Mouse (Mus musculus): ENCODE measurements at regions not wholly inside any gene's neighbourhood (a gene's known extent, or its start where the extent isn't known, plus 50 kb on each side); places are given as distances from the start of the nearest gene placed in this dataset.

DNA sequence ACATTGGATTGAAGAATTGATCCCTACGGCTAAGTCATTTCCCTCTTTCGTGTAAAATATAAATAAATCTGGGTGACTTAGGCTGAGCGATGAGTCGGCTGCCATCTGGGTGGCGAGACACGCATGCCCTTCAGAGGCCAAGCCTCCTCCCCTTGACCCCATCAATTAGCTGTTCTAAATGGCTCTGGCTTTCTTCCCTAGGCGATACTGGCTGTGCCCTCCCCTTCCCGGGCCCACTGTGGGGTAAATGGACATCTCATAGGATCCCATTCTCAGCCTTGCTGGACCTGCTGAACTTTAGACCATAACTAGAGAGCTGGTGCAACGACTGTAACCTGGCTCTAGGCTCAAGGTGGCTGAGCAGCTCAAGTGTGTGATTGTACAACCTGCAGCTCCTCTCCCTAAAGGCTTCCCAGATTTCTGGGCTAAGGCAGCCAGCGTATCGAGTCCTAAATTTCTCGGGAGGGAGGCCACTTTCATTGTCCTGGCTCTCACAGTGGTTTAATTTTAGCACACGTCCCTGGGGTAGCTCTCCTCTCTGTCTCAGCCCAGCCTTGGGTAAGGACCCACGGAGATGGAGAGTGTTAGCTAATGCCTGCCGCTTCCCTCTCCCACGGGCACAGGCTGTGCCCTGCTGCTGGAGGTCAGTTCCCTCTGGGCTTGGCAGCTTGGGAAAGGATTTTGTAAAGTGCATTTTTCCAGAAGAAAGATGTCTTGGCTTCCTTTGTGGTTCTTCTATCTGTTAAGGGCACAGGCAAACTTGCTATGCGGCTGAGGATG lies 80.7 kb upstream of the Zc3h12a start:
- no peak for TF ChIP-seq CTCF (IDR thresholded peaks at IDR 0.05 in 2 of 3, conservative IDR thresholded peaks at IDR 0.05 in 1 of 3; ENCODE audit: control insufficient read depth in 1 of 3, insufficient read depth in 1 of 3, low read depth in 2 of 3, low read length in 3 of 3, poor library complexity in 1 of 3, severe bottlenecking in 1 of 3)
- TF ChIP-seq CHD1 (IDR thresholded peaks at IDR 0.05; ENCODE audit: low read depth, low read length) = no peak
- TF ChIP-seq ETS1 (IDR thresholded peaks at IDR 0.05; ENCODE audit: low read depth, low read length) = no peak
- TF ChIP-seq ZMIZ1 (IDR thresholded peaks at IDR 0.05; ENCODE audit: low read depth, low read length) = no peak
- no peak for TF ChIP-seq MXI1 (IDR thresholded peaks at IDR 0.05; ENCODE audit: low read depth, low read length)
- TF ChIP-seq EP300 (IDR thresholded peaks at IDR 0.05; ENCODE audit: low read depth in 1 of 2, low read length in 2 of 2) = no peak
- TF ChIP-seq RAD21 (IDR thresholded peaks at IDR 0.05; ENCODE audit: low read depth, low read length) = no peak
- no peak for TF ChIP-seq BHLHE40 (IDR thresholded peaks at IDR 0.05; ENCODE audit: borderline replicate concordance, low read depth, low read length)
- no peak for TF ChIP-seq HCFC1 (IDR thresholded peaks at IDR 0.05; ENCODE audit: low read depth, low read length)
- TF ChIP-seq CHD2 (IDR thresholded peaks at IDR 0.05; ENCODE audit: low read length) = no peak
- no peak for TF ChIP-seq MAX (IDR thresholded peaks at IDR 0.05; ENCODE audit: low read length)
- no peak for TF ChIP-seq SMC3 (IDR thresholded peaks at IDR 0.05; ENCODE audit: low read depth, low read length)
- TF ChIP-seq ZC3H11A (IDR thresholded peaks at IDR 0.05; ENCODE audit: low read depth, low read length) = no peak
- TF ChIP-seq TCF12 (IDR thresholded peaks at IDR 0.05; ENCODE audit: low read depth, low read length) = no peak
